In genomic region chr11:69758971-69759721, GRCm38 (mm10) we compare ENCODE assay signal across 7 mouse cellular contexts. TPM values are rescaled to one million over a fixed set of nuclear protein-coding genes. Genes with fewer than 3 reads are reported as not detected.
DNase-seq lines count a peak whose midpoint lies in the region; ATAC-seq and TF ChIP-seq lines count a peak whose summit lies in the region.

No protein-coding gene starts in this region.

- intact Hi-C loops in gastrocnemius, adult 2 months (cut with DNase I): loop anchor here (1.0 to 5.0 kb wide), 4 partner anchors 36 to 118 kb away; partner anchors contain the start of genes Chrnb1, Plscr3 and Tmem95
- intact Hi-C loops in left cerebral cortex, adult 2 months (cut with DNase I): loop anchor here (1.0 to 5.0 kb wide), 6 partner anchors 44 to 222 kb away; partner anchors contain the start of genes Ctdnep1, Fxr2, Senp3 and Tmem95

- peak; percentile 59 for ATAC-seq in common myeloid progenitor, adult 5-6 weeks (replicated peaks; ENCODE audit: low read depth, poor library complexity, severe bottlenecking)
- ATAC-seq in hindbrain, postnatal 0 days: peak; percentile 91

- no peaks in the 10 kb centered on the region for H3K27me3 ChIP-seq in hindbrain, postnatal 0 days (ENCODE audit: insufficient read depth, low read length)

- peaks cover 37% of the 10 kb centered on the region for H3K79me2 ChIP-seq in macrophage (ENCODE audit: inconsistent target)

- peak overlapping the region; percentile 84 for H3K4me3 ChIP-seq in gastrocnemius, adult 2 months
- peak overlapping the region; percentile 50 for H3K4me3 ChIP-seq in hindbrain, postnatal 0 days (ENCODE audit: low read length)
- H3K4me3 ChIP-seq in left cerebral cortex, adult 2 months: peak overlapping the region; percentile 59
- H3K4me3 ChIP-seq in macrophage (ENCODE audit: inconsistent target): peak overlapping the region; percentile 53

- H3K9ac ChIP-seq in hindbrain, postnatal 0 days (replicated peaks; ENCODE audit: low read length): peak overlapping the region; percentile 75

- peak overlapping the region; percentile 80 for H3K4me2 ChIP-seq in hindbrain, postnatal 0 days (ENCODE audit: low read depth, low read length)

- TF ChIP-seq CTCF in gastrocnemius, adult 2 months (IDR thresholded peaks at IDR 0.05): no peak
- no peak for TF ChIP-seq CTCF in hindbrain, postnatal 0 days (IDR thresholded peaks at IDR 0.05; ENCODE audit: low read depth)
- no peak for TF ChIP-seq CTCF in left cerebral cortex, adult 2 months (IDR thresholded peaks at IDR 0.05)

- DNase-seq in adipocyte (ENCODE audit: low spot score): peak; percentile 93
- peak; percentile 91 for DNase-seq in gastrocnemius, adult 2 months
- peak; percentile 96 for DNase-seq in hindbrain, postnatal 0 days (ENCODE audit: low spot score)
- peak; percentile 83 to 84 for DNase-seq in left cerebral cortex, adult 2 months (ENCODE audit: extremely low spot score in 1 of 2, low spot score in 2 of 2)
- DNase-seq in right cerebral cortex, postnatal 25 days: peak; percentile 81

- peak overlapping the region; percentile 98 for H3K27ac ChIP-seq in gastrocnemius, adult 2 months
- peak overlapping the region; percentile 99 for H3K27ac ChIP-seq in hindbrain, postnatal 0 days
- H3K27ac ChIP-seq in left cerebral cortex, adult 2 months: peak overlapping the region; percentile 99
- H3K27ac ChIP-seq in macrophage: peak overlapping the region; percentile 95

- under 1% methylated on average over 37 of the region's 37 CpGs for WGBS in hindbrain, postnatal 0 days
- WGBS in macrophage (ENCODE audit: missing documents): 2% methylated on average over 37 of the region's 37 CpGs

- no peaks in the 10 kb centered on the region for H3K9me3 ChIP-seq in hindbrain, postnatal 0 days (ENCODE audit: low read length)

- no peaks in the 10 kb centered on the region for H3K36me3 ChIP-seq in hindbrain, postnatal 0 days (ENCODE audit: insufficient read depth, low read length)
- no peaks in the 10 kb centered on the region for H3K36me3 ChIP-seq in macrophage (ENCODE audit: inconsistent target)

- peaks cover 26% of the 10 kb centered on the region for H3K4me1 ChIP-seq in hindbrain, postnatal 0 days (ENCODE audit: insufficient read depth, low read length)

RNA-seq across cellular contexts. Expression of gene Polr2a, which starts 0.7 kb away (rescaled TPM):
- total RNA-seq in common myeloid progenitor, adult 5-6 weeks (2017): 59.3 and 132 TPM in 2 replicates
- 10 to 100 TPM; 26.9 to 35.4 TPM for total RNA-seq in gastrocnemius, adult 2 months (2021)
- total RNA-seq in hindbrain, postnatal 0 days (2014; rRNA removed): 18.3 and 18.8 TPM in 2 replicates
- 9.1 and 10.5 TPM in 2 replicates for polyA plus RNA-seq in hindbrain, postnatal 0 days (2015; fragmentation: Nextera tagmentation; extraction: Ambion mirVana)
- 10 to 100 TPM; 55.1 to 56.6 TPM for total RNA-seq in left cerebral cortex, adult 2 months (2021)
- 100 to 1,000 TPM in 17 of 26 experiments, 10 to 100 TPM in 9; 44.9 to 203 (median 109) TPM for total RNA-seq in macrophage (2018; cell fraction: chromatin; rRNA removed)
- total RNA-seq in macrophage (2018; cell fraction: cytosol; rRNA removed): 100 to 1,000 TPM in 13 of 26 experiments, 10 to 100 TPM in 13; 62.8 to 142 (median 98.7) TPM
- total RNA-seq in macrophage (2018; cell fraction: nucleus; rRNA removed): 100 to 1,000 TPM in 20 of 26 experiments, 10 to 100 TPM in 6; 55.8 to 150 (median 113) TPM
- polyA plus RNA-seq in macrophage (2018): 63.4 to 133 TPM (median 79.6 TPM) in 3 replicates

RNA-seq across cellular contexts. Expression of gene Slc35g3, which starts 2.6 kb away (rescaled TPM):
- not detected in 2 replicates for total RNA-seq in common myeloid progenitor, adult 5-6 weeks (2017)
- not detected for total RNA-seq in gastrocnemius, adult 2 months (2021)
- total RNA-seq in hindbrain, postnatal 0 days (2014; rRNA removed): 0.72 TPM in 1 of 2 replicates, not detected in the other
- polyA plus RNA-seq in hindbrain, postnatal 0 days (2015; fragmentation: Nextera tagmentation; extraction: Ambion mirVana): 0.11 and 0.15 TPM in 2 replicates
- total RNA-seq in left cerebral cortex, adult 2 months (2021): not detected
- total RNA-seq in macrophage (2018; cell fraction: chromatin; rRNA removed): not detected
- not detected for total RNA-seq in macrophage (2018; cell fraction: cytosol; rRNA removed)
- total RNA-seq in macrophage (2018; cell fraction: nucleus; rRNA removed): not detected
- polyA plus RNA-seq in macrophage (2018): not detected in 3 replicates

RNA-seq across cellular contexts. Expression of gene Zbtb4, which starts 6.6 kb away (rescaled TPM):
- 2.2 and 2.6 TPM in 2 replicates for total RNA-seq in common myeloid progenitor, adult 5-6 weeks (2017)
- 10 to 100 TPM; 29.3 to 35.9 TPM for total RNA-seq in gastrocnemius, adult 2 months (2021)
- 39.2 and 39.9 TPM in 2 replicates for total RNA-seq in hindbrain, postnatal 0 days (2014; rRNA removed)
- 4.6 and 4.9 TPM in 2 replicates for polyA plus RNA-seq in hindbrain, postnatal 0 days (2015; fragmentation: Nextera tagmentation; extraction: Ambion mirVana)
- 100 to 1,000 TPM; 134 to 167 TPM for total RNA-seq in left cerebral cortex, adult 2 months (2021)
- total RNA-seq in macrophage (2018; cell fraction: chromatin; rRNA removed): 10 to 100 TPM in 21 of 26 experiments, 1 to 10 TPM in 5; 6.7 to 40.7 (median 21.4) TPM
- 10 to 100 TPM in 25 of 26 experiments, 1 to 10 TPM in 1; 8.5 to 18.3 (median 13.5) TPM for total RNA-seq in macrophage (2018; cell fraction: cytosol; rRNA removed)
- total RNA-seq in macrophage (2018; cell fraction: nucleus; rRNA removed): 10 to 100 TPM in 22 of 26 experiments, 1 to 10 TPM in 4; 6.5 to 34.8 (median 18.1) TPM
- 11.6 to 17.8 TPM (median 12.0 TPM) in 3 replicates for polyA plus RNA-seq in macrophage (2018)

RNA-seq across cellular contexts. Expression of gene Chrnb1, which starts 36.6 kb away (rescaled TPM):
- 0.27 and 1.5 TPM in 2 replicates for total RNA-seq in common myeloid progenitor, adult 5-6 weeks (2017)
- total RNA-seq in gastrocnemius, adult 2 months (2021): 10 to 100 TPM; 23.2 to 26.3 TPM
- total RNA-seq in hindbrain, postnatal 0 days (2014; rRNA removed): 1.5 TPM in 1 of 2 replicates, not detected in the other
- 0.85 and 1.5 TPM in 2 replicates for polyA plus RNA-seq in hindbrain, postnatal 0 days (2015; fragmentation: Nextera tagmentation; extraction: Ambion mirVana)
- total RNA-seq in left cerebral cortex, adult 2 months (2021): 1 to 10 TPM; 1.0 to 1.4 TPM
- total RNA-seq in macrophage (2018; cell fraction: chromatin; rRNA removed): under 1 TPM in 6 of 26 experiments, not detected in 20; 0.41 to 0.78 (median 0.60) TPM
- total RNA-seq in macrophage (2018; cell fraction: cytosol; rRNA removed): under 1 TPM in 14 of 26 experiments, not detected in 12; 0.06 to 0.18 (median 0.09) TPM
- under 1 TPM in 9 of 26 experiments, not detected in 17; 0.22 to 0.94 (median 0.28) TPM for total RNA-seq in macrophage (2018; cell fraction: nucleus; rRNA removed)
- polyA plus RNA-seq in macrophage (2018): not detected in 3 replicates

RNA-seq across cellular contexts. Expression of gene Fgf11, which starts 42.5 kb away (rescaled TPM):
- total RNA-seq in common myeloid progenitor, adult 5-6 weeks (2017): 2.5 TPM in 1 of 2 replicates, not detected in the other
- total RNA-seq in gastrocnemius, adult 2 months (2021): 1 to 10 TPM; 3.9 to 4.7 TPM
- total RNA-seq in hindbrain, postnatal 0 days (2014; rRNA removed): 19.1 and 19.2 TPM in 2 replicates
- 3.8 and 4.4 TPM in 2 replicates for polyA plus RNA-seq in hindbrain, postnatal 0 days (2015; fragmentation: Nextera tagmentation; extraction: Ambion mirVana)
- total RNA-seq in left cerebral cortex, adult 2 months (2021): 10 to 100 TPM; 15.9 to 19.8 TPM
- total RNA-seq in macrophage (2018; cell fraction: chromatin; rRNA removed): 1 to 10 TPM in 12 of 26 experiments, under 1 TPM in 8, not detected in 6; 0.22 to 2.7 (median 1.1) TPM
- 1 to 10 TPM in 10 of 26 experiments, under 1 TPM in 16; 0.30 to 1.5 (median 0.81) TPM for total RNA-seq in macrophage (2018; cell fraction: cytosol; rRNA removed)
- 1 to 10 TPM in 11 of 26 experiments, under 1 TPM in 14, not detected in 1; 0.24 to 7.0 (median 0.85) TPM for total RNA-seq in macrophage (2018; cell fraction: nucleus; rRNA removed)
- polyA plus RNA-seq in macrophage (2018): 0.69 to 2.7 TPM (median 2.3 TPM) in 3 replicates

Comparison
In these comparisons a context has a peak if more than half of its experiments do, and no peak if none do; other contexts are left out.
1. Peak in every context shown above with its lines: DNase-seq, ATAC-seq, H3K4me3 ChIP-seq and H3K27ac ChIP-seq.